ENCODE assay signal across 18 mouse cellular contexts in the genomic region with DNA sequence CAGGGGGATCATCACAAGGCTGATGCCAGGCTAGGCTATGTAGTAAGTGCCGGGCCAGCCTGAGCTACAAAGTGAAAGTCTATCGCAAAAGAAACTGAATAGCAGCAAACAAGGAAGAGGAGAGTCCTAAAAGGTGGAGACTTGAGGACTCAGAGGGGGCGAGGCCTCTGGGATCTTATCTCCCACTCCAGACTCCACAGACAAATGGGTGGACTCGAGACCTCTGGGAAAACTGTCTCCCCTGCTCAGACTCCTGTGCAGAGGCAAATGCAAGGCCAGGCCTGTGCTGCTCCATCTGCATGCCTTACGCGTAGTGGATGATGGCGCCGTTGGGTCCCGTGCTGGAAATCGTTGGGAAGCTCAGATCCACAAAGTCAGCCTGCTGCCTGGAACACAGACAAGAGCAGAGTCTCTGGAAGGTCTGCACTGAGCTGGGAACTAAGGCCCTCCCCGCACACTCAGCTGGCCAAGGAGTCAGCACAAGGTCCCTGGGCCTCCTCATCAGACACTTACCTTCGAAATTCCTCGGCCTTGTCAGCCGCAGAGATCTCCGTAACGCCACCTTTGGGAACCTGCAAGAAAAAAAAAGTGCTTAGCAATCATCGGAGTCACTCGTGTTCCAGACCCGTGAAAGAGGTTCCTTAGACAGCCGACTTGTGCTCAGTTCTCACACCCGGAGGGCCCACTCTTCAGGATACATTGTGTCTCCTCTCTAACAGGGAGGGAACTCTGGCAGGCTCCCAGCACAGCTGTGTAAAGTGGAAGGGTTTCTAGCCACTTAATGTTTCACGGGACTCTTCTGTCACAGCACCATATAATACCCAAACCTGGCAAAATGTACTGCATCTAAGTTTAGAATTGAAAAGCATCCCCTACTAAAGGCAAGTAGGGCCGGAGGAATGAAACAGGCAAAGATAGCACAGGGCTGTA. TPM values are rescaled to one million over a fixed set of nuclear protein-coding genes. Genes with fewer than 3 reads are reported as not detected.
DNase-seq lines count a peak whose midpoint lies in the region; ATAC-seq and TF ChIP-seq lines count a peak whose summit lies in the region.
"Had no signal": no experiment of that assay in that cellular context is flagged by ENCODE, and none has a peak within 500 bp of the region (broad histone marks: within the 10 kb centered on the region; RNA-seq: fewer than 3 reads in every experiment).

No protein-coding gene starts in this region.

- no peak overlapping the region for H3K27ac ChIP-seq in intestine, embryonic 15.5 days
- H3K27ac ChIP-seq in intestine, postnatal 0 days (ENCODE audit: low read depth, low read length): no peak overlapping the region
- no peak overlapping the region for H3K27ac ChIP-seq in forebrain, postnatal 0 days (ENCODE audit: low read depth, low read length)
- no peak overlapping the region for H3K27ac ChIP-seq in midbrain, embryonic 15.5 days
- H3K27ac ChIP-seq: left cerebral cortex, adult 2 months; limb, embryonic 15.5 days; neural tube, embryonic 15.5 days had no signal

- no peaks in the 10 kb centered on the region for H3K4me1 ChIP-seq in intestine, embryonic 15.5 days (replicated peaks)
- no peaks in the 10 kb centered on the region for H3K4me1 ChIP-seq in intestine, postnatal 0 days (replicated peaks; ENCODE audit: control insufficient read depth, insufficient read depth, low read length)
- no peaks in the 10 kb centered on the region for H3K4me1 ChIP-seq in forebrain, postnatal 0 days (ENCODE audit: insufficient read depth)
- H3K4me1 ChIP-seq in midbrain, embryonic 15.5 days: no peaks in the 10 kb centered on the region
- H3K4me1 ChIP-seq: neural tube, embryonic 15.5 days had no signal

- H3K9me3 ChIP-seq in intestine, embryonic 15.5 days: no peaks in the 10 kb centered on the region
- H3K9me3 ChIP-seq in intestine, postnatal 0 days (ENCODE audit: control insufficient read depth): no peaks in the 10 kb centered on the region
- H3K9me3 ChIP-seq in forebrain, postnatal 0 days (ENCODE audit: low read length): no peaks in the 10 kb centered on the region
- no peaks in the 10 kb centered on the region for H3K9me3 ChIP-seq in midbrain, embryonic 15.5 days
- H3K9me3 ChIP-seq: limb, embryonic 15.5 days; megakaryocyte, embryonic 14.5 days; neural tube, embryonic 15.5 days had no signal

- H3K9ac ChIP-seq in intestine, embryonic 15.5 days: no peak overlapping the region
- no peak overlapping the region for H3K9ac ChIP-seq in intestine, postnatal 0 days (ENCODE audit: low read depth, low read length)
- no peak overlapping the region for H3K9ac ChIP-seq in forebrain, postnatal 0 days
- H3K9ac ChIP-seq in midbrain, embryonic 15.5 days: no peak overlapping the region
- H3K9ac ChIP-seq: limb, embryonic 15.5 days; neural tube, embryonic 15.5 days had no signal

- WGBS in intestine, embryonic 15.5 days: 86% methylated on average over 23 of the region's 23 CpGs
- 82% methylated on average over 23 of the region's 23 CpGs for WGBS in intestine, postnatal 0 days
- WGBS in forebrain, postnatal 0 days: 90% methylated on average over 23 of the region's 23 CpGs
- WGBS in midbrain, embryonic 15.5 days: 89% methylated on average over 23 of the region's 23 CpGs

- no peak for TF ChIP-seq CTCF in intestine, postnatal 0 days (IDR thresholded peaks at IDR 0.05; ENCODE audit: low read depth)
- no peak for TF ChIP-seq CTCF in forebrain, postnatal 0 days (IDR thresholded peaks at IDR 0.05; ENCODE audit: low read depth)

- H3K36me3 ChIP-seq in intestine, embryonic 15.5 days: peaks cover 31% of the 10 kb centered on the region
- H3K36me3 ChIP-seq in intestine, postnatal 0 days (ENCODE audit: control insufficient read depth, insufficient read depth): peaks cover 99% of the 10 kb centered on the region
- peaks cover 94% of the 10 kb centered on the region for H3K36me3 ChIP-seq in forebrain, postnatal 0 days (ENCODE audit: insufficient read depth)
- H3K36me3 ChIP-seq in midbrain, embryonic 15.5 days (replicated peaks): peaks cover 40% of the 10 kb centered on the region

- H3K4me3 ChIP-seq in intestine, embryonic 15.5 days (replicated peaks): no peak overlapping the region
- no peak overlapping the region for H3K4me3 ChIP-seq in intestine, postnatal 0 days (ENCODE audit: low read depth, low read length)
- H3K4me3 ChIP-seq in forebrain, postnatal 0 days (ENCODE audit: low read depth, low read length): no peak overlapping the region
- no peak overlapping the region for H3K4me3 ChIP-seq in midbrain, embryonic 15.5 days
- H3K4me3 ChIP-seq: left cerebral cortex, adult 2 months; limb, embryonic 15.5 days; megakaryocyte, embryonic 14.5 days; neural tube, embryonic 15.5 days had no signal

- DNase-seq in c-Kit-positive CD71-positive TER-119-negative erythroid progenitor cells, embryonic 14.5 days (ENCODE audit: low read depth): peak; percentile 62
- peak; percentile 51 to 80 for DNase-seq in gastrocnemius, postnatal 4 days (ENCODE audit: low spot score in 2 of 2)
- DNase-seq in left cerebral cortex, postnatal 14 days (ENCODE audit: low spot score in 2 of 2): no peak
- no peak for DNase-seq in forebrain, postnatal 0 days
- DNase-seq: cerebellum, adult 2 months; heart, postnatal 10 days; kidney, adult 9 months; spleen, adult 18-20 months; thymus, adult 2 months had no signal

- 0 out of 2 replicates have a peak, but pooled peaks have one; percentile 37 for ATAC-seq in intestine, embryonic 15.5 days
- no peak for ATAC-seq in intestine, postnatal 0 days
- peak; percentile 55 for ATAC-seq in megakaryocyte-erythroid progenitor cell, adult 5-6 weeks (replicated peaks; ENCODE audit: low FRiP score, low TSS enrichment, poor library complexity, severe bottlenecking)
- no peak for ATAC-seq in forebrain, postnatal 0 days
- no peak for ATAC-seq in midbrain, embryonic 15.5 days (replicated peaks)
- ATAC-seq: hindbrain, embryonic 16.5 days had no signal

- no peaks in the 10 kb centered on the region for H3K27me3 ChIP-seq in intestine, embryonic 15.5 days (replicated peaks)
- no peaks in the 10 kb centered on the region for H3K27me3 ChIP-seq in intestine, postnatal 0 days (replicated peaks; ENCODE audit: control insufficient read depth, insufficient read depth, low read length)
- no peaks in the 10 kb centered on the region for H3K27me3 ChIP-seq in forebrain, postnatal 0 days (ENCODE audit: insufficient read depth, low read length)
- no peaks in the 10 kb centered on the region for H3K27me3 ChIP-seq in midbrain, embryonic 15.5 days (replicated peaks)
- H3K27me3 ChIP-seq: limb, embryonic 15.5 days; megakaryocyte, embryonic 14.5 days; neural tube, embryonic 15.5 days had no signal

- no peak overlapping the region for H3K4me2 ChIP-seq in intestine, embryonic 15.5 days (replicated peaks)
- H3K4me2 ChIP-seq in intestine, postnatal 0 days (replicated peaks; ENCODE audit: low read depth): no peak overlapping the region
- H3K4me2 ChIP-seq in forebrain, postnatal 0 days (ENCODE audit: low read depth): no peak overlapping the region
- no peak overlapping the region for H3K4me2 ChIP-seq in midbrain, embryonic 15.5 days
- H3K4me2 ChIP-seq: limb, embryonic 15.5 days; neural tube, embryonic 15.5 days had no signal

- intact Hi-C loops in left cerebral cortex, postnatal 14 days (cut with DNase I): no loop called here

RNA-seq across cellular contexts. Expression of gene Xpnpep1, which starts 37.6 kb away (rescaled TPM):
- polyA plus RNA-seq in intestine, embryonic 15.5 days (2015; fragmentation: Nextera tagmentation; extraction: Ambion mirVana): 182 and 206 TPM in 2 replicates
- polyA plus RNA-seq in intestine, postnatal 0 days (2015; fragmentation: Nextera tagmentation; extraction: Ambion mirVana): 333 and 357 TPM in 2 replicates
- total RNA-seq in gastrocnemius, postnatal 4 days (2021): 10 to 100 TPM; 85.3 to 91.8 TPM
- 103 and 128 TPM in 2 replicates for total RNA-seq in megakaryocyte-erythroid progenitor cell, adult 5-6 weeks (2014; fragmentation: Nextera tagmentation)
- 73.6 and 186 TPM in 2 replicates for total RNA-seq in megakaryocyte-erythroid progenitor cell, adult 5-6 weeks (2017)
- total RNA-seq in left cerebral cortex, postnatal 14 days (2021): 10 to 100 TPM; 97.3 to 97.5 TPM
- 93.3 and 103 TPM in 2 replicates for total RNA-seq in forebrain, postnatal 0 days (2014; rRNA removed)
- 138 and 141 TPM in 2 replicates for polyA plus RNA-seq in forebrain, postnatal 0 days (2015; fragmentation: Nextera tagmentation; extraction: Ambion mirVana)
- 124 and 125 TPM in 2 replicates for polyA plus RNA-seq in midbrain, embryonic 15.5 days (2015; fragmentation: Nextera tagmentation; extraction: Ambion mirVana)

Comparison
In these comparisons a context has a peak if more than half of its experiments do, and no peak if none do; other contexts are left out.
1. ATAC-seq: peak in intestine, embryonic 15.5 days (single experiment) and megakaryocyte-erythroid progenitor cell, adult 5-6 weeks (single experiment); none in intestine, postnatal 0 days (single experiment), forebrain, postnatal 0 days (single experiment) and midbrain, embryonic 15.5 days (single experiment).
2. DNase-seq: peak in c-Kit-positive CD71-positive TER-119-negative erythroid progenitor cells, embryonic 14.5 days (single experiment) and gastrocnemius, postnatal 4 days (2 of 2); none in left cerebral cortex, postnatal 14 days (0 of 2) and forebrain, postnatal 0 days (single experiment).